Mouse (Mus musculus): ENCODE measurements around the gene Hist1h2bk.

The Hist1h2bk gene

DNA sequence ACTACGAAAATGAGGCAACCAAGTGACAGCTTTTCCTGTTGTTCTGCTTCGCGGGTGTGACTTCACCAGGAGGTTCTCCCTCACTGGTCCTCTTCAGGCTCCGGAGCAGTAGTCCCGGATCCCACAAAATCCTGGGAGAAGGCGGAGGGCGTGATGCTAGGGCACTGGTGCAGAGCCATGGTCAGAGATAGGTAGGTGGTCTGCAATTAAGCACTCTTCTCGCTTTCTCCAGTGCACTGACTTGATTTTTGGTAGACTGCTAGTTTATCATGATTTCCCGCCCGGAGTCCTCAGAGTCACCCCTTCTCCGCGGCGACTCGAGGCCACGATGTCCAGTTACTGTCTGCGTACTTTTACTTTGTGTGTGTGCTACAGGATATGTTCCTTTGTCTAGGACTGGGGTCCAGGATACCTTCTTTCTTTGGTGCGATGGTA is 21.2 kb upstream of the Hist1h2bk start:
- DNase-seq (ENCODE audit: low read depth, low spot score): no peak

DNA sequence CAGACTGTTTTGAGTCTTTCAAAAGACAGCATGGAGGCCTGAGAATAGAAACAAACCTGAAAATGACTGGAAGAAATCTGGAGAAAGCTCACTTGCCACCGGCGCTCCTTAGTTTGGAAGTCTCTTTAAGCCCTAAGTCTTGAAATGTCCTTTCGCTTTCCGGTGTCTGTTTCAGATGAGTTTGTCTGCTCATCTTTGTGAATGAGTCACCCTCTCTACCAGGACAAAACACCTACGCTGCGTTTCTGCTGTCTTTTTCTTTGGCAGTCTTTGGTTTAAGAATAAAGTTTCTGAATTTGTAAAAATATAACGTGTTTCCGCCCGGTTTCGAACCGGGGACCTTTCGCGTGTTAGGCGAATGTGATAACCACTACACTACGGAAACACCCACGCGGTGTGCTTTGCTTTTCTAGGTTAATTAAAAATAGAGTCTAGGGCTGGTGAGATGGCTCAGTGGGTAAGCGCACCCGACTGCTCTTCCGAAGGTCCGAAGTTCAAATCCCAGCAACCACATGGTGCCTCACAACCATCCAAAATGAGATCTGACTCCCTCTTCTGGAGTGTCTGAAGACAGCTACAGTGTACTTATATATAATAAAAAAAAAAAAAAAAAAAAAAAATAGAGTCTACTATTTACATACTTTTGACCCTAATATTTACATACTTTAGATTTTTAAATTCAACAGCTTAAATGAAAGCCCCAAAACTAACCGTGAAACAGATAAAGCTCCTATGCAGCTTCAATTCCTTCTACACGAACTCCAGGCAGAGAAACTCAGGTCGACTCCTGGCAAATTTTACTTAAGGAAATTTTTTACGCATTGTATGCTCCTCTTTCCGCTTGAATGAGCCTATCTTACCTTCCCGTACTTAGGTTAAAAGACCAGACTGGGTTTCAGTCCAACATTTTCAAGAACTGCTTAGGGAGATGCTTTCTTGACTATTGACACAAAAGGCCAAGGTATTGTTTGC is 19.9 kb upstream of the Hist1h2bk start:
- peak; percentile 92 for DNase-seq (ENCODE audit: low read depth, low spot score)

GRCm38 (mm10) chr13:22019934-22020835 is 15.5 kb upstream of the Hist1h2bk start:
- no peak for DNase-seq (ENCODE audit: low read depth, low spot score)

DNA sequence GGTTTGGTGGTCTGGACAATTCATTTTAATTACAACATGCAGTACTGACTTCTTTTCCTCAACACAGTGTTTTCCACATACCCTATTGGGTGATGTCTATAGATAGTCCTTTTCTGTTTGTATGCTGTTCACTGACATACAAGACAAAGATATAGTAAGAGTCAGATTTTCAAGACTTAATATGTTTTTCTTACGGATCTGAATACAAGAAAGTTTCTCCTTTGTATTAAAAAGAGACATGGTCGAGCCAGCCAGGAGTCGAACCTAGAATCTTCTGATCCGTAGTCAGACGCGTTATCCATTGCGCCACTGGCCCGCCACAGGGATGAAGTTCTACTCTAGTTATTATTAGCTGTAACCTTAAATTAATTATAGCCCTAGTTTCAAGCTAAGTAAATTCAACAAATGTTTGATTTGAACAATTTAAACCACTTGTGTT is 14.8 kb upstream of the Hist1h2bk start:
- DNase-seq (ENCODE audit: low read depth, low spot score): no peak

DNA sequence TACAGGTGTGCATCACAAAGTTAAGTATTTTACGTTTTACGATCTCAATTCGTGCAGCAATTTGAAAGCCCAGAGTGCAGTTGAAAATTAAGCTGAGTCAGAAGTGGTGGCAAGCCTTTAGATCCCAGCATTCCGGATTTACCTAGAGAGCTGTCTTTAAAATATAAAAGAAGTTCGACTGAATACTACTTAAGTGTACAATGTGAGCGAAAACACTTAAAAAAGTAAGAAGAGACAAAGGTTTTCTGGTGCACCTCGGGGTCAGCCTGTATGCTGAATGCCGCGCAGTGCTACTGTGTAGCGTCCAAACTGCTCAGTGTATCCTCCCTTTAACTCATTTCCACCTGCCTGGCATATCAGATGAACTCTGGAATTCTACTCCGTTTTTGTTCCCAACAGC is 14.1 kb upstream of the Hist1h2bk start:
- DNase-seq (ENCODE audit: low read depth, low spot score): no peak

DNA sequence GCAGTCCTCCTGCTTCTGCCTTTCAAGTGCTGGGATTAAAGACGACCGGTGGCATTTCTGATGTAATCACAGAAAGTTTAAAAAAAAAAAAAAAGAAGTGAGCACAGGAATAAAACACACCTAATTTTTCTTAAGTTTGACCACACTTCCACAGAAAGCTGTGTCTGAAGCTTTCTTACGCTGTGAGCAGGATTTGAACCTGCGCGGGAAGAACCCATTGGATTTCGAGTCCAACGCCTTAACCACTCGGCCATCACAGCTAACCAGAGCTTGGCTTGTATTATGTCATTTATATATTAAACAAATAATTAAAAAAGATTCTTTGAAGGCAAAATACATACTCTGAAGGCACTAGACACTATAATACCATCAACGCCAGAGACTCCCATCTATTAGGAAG is 13.4 kb upstream of the Hist1h2bk start:
- peak; percentile 94 for DNase-seq (ENCODE audit: low read depth, low spot score)

GRCm38 (mm10) chr13:22026058-22027031 is 9.3 kb upstream of the Hist1h2bk start:
- peak; percentile 92 for DNase-seq (ENCODE audit: low read depth, low spot score)

DNA sequence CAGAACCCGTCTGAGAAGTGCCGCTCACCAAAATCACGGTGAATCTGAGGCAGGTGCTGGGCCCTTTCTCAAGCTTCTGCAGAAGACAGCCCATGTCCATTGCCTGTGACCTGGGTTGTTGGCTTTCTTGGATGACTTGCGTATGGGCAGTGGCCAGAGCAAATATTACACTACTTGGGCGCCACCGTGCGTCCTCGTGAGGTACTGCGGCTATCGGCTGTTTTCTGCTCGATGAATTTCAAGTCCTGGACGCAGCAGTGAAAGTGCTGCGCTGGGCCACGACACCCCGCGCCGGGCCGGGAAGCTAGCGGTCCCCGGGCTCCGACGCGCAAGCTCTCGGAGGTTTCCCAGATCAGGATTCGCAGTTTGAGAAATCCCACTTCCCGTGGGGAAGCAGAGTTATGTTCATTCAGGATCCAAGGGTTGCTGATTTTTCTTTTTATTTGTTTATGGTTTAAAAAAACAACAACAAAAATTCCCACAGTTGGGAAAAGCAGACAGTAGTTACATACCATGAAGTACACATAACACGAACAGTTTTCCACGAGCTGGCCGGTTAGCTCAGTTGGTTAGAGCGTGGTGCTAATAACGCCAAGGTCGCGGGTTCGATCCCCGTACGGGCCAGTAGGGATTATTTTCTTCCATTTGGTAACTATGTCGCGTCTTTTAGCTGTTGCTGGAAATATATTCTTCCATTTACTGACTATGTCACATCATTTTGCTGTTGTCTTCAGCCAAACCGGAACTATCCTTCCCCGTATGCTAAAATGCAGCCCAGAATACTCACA is 6.8 kb upstream of the Hist1h2bk start:
- DNase-seq (ENCODE audit: low read depth, low spot score): peak; percentile 96

DNA sequence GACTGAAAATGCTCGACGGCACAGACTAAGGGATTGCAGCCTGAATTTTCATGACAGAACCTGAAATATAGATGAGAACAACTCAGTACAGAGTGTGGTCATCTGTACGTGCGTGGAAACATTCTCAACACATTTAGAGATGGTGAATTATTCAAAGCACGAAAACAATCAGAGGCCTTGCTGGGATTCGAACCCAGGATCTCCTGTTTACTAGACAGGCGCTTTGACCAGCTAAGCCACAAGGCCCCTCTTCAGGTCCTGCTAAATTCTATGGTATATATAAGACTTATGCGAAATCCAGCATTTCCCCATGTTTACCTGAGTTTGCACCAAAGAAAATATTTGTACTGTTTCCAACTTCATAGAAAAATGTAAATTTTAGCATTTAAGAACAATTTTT is 5.7 kb upstream of the Hist1h2bk start:
- DNase-seq (ENCODE audit: low read depth, low spot score): no peak

GRCm38 (mm10) chr13:22030493-22030892 is 5.2 kb upstream of the Hist1h2bk start:
- DNase-seq (ENCODE audit: low read depth, low spot score): no peak

DNA sequence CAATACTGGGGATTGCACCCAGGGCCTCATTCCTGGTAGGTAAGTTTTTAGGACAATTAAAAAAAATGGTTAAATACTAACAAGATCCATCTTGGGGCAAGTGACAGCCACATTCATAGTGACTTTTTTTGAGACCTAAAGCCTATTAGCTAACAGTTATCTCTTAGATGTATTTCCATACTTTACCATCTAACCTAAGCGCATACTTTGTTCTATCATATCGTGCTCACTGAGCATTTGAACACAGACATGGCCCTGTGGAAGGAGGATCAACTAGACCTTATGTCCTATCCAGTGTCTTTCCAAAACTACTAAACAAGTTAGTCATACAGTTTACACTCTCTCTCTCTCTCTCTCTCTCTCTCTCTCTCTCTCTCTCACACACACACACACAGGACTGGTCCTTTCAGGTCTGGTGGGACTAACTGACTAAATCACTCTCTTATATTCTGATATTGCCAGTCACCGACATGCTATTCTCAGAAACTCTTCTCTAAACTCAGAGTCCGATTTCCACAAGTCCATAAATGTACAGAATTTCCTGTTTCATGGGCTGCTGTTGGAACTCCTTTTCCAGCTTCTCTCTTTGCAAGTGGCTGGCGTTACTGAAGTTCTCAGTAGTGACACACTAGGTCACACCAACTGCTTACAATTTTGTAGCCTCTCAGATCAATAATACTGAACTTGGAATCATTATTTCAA is 1.8 kb upstream of the Hist1h2bk start:
- no peak for DNase-seq (ENCODE audit: low read depth, low spot score)

GRCm38 (mm10) chr13:22034443-22035266 is 1.0 kb upstream of the Hist1h2bk start:
- no peak for DNase-seq (ENCODE audit: low read depth, low spot score)

DNA sequence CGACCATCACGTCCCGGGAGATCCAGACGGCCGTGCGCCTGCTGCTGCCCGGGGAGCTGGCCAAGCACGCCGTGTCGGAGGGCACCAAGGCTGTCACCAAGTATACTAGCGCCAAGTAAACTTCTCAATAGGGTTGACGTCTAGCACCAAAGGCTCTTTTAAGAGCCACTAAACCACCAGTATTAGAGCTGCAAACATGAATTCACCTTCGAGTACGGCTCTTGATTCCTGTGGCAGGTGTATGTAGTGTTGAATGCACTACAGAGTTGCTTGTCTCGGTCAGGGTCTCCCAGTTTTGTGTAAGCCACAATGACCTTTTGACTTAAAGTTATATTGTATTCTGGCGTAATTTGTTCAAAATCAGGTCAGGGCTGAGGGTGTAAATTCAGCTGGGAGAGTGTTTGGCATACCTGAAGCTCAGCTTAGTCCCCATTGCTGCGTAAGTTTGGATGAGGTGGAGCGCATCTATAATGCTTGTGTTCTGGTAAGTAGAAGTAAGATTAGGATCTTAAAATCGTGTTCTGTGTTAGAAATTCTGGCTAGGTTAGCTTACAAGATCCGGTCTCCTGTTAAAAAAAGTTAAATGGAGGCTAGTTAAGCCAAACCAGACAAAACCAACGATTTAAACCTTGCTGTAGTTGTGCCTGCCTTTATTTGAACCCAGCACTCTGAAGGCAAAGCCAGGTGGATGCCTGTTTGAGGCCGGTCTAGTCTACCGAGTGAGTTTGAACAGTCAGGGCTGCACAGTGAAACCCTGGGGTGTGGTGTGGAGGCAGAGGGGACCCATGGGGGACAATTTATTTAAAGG is 683 bp downstream of the Hist1h2bk start:
- no peak for DNase-seq (ENCODE audit: low read depth, low spot score)

DNA sequence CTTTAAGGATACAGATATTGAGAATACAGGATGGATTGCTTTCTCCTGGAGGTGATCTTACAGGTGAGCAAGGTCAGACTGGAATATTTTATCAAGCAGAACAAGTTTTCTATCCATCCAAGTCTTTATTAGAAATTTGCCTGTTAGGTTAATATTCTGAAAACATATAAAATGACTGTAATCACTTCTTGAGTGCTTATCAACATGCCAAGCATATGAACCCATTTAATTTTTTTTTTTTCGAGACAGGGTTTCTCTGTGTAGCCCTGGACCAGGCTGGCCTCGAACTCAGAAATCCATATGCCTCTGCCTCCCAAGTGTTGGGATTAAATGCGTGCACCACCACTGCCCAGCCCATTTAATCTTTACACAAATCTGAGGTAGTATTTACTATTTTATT is 1.3 kb downstream of the Hist1h2bk start:
- DNase-seq (ENCODE audit: low read depth, low spot score): no peak

DNA sequence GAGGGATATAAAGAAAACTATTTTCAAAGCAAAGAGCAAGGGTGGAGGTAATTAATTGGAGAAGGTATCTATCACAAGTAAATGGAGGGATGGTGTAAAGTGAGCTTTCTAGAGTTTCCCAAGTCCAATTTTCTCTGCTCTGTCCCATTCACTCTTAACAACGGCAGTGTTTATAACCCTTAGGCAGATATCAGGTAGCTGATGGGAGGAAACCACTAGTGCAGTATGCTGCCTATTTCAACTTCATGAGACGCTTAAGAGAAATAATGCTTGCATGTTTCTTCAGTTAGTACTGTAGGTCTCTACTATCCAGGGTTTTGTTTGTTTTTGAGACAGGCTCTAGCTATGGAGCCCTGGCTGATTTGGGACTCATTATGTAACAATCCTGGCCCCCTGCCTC is 1.7 kb downstream of the Hist1h2bk start:
- DNase-seq (ENCODE audit: low read depth, low spot score): no peak

DNA sequence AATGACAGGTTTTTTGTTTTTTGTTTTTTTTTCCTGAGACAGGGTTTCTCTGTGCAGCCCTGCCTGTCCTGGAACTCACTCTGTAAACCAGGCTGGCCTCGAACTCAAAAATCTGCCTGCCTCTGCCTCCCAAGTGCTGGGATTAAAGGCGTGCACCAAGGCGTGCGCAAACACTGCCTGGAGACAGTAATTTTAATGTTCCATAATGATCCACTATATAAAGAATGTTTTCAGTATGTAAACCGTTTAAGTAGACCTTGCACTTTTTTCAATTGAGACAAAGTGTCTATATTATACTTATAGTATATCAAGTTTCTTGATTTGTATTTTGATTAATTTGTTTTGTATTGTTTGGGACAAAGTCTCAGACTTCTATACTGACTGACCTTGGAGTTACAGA is 3.7 kb downstream of the Hist1h2bk start:
- no peak for DNase-seq (ENCODE audit: low read depth, low spot score)

- DNase-seq (ENCODE audit: low read depth, low spot score): no peak
These were observed 4.3 kb downstream of the Hist1h2bk start for GRCm38 (mm10) chr13:22039951-22040463.
